Mouse (Mus musculus) midbrain, embryonic 16.5 days (tissue): ENCODE data around the gene Dnajc3. TPM values are rescaled to one million over a fixed set of nuclear protein-coding genes. Genes with fewer than 3 reads are reported as not detected.

Experiments
- polyA plus RNA-seq: library from polyadenylated mRNA; unstranded; fragments of >200 nt; fragmentation: Nextera tagmentation; extraction: Ambion mirVana; gene quantifications from 2 replicates; pipeline ENCODE4 v1.2.1, GENCODE M21; 2015

The Dnajc3 gene
- polyA plus RNA-seq, 1 experiment from 2014 or later: 20.2 TPM

Other genes with a start within 250 kb of the Dnajc3 start
- 2.0 and 2.1 TPM in 2 replicates for gene Abcc4, start 231.8 kb upstream of the Dnajc3 start, polyA plus RNA-seq
- 1.5 and 7.2 TPM in 2 replicates for gene Cldn10, start 150.1 kb upstream of the Dnajc3 start, polyA plus RNA-seq
- gene Dzip1, start 12.5 kb upstream of the Dnajc3 start, polyA plus RNA-seq: 88.3 and 103 TPM in 2 replicates
- 20.0 and 23.8 TPM in 2 replicates for gene Uggt2, start 161.5 kb downstream of the Dnajc3 start, polyA plus RNA-seq
- 1.2 and 1.3 TPM in 2 replicates for gene Hs6st3, start 200.4 kb downstream of the Dnajc3 start, polyA plus RNA-seq